Mouse (Mus musculus): Measurements from ENCODE around the gene Ctu2.

Gene Ctu2

GRCm38 (mm10) chr8:122529159-122529558 lies 53.2 kb downstream of the Ctu2 start:
- in situ Hi-C loops (cut with MboI; ENCODE audit: unreplicated experiment in 2 of 2), result no loop called here

GRCm38 (mm10) chr8:122531312-122531711 lies 55.4 kb downstream of the Ctu2 start:
- in situ Hi-C loops (cut with MboI; ENCODE audit: unreplicated experiment in 2 of 2), result no loop called here
